Mouse (Mus musculus): ENCODE results near the gene Prkce. TPM values are rescaled to one million over a fixed set of nuclear protein-coding genes. Genes with fewer than 3 reads are reported as not detected.

The Prkce gene
- polyA plus RNA-seq, 2 experiments, result 0.32 to 0.37 TPM

- 58% methylated on average over 4 of the region's 4 CpGs for WGBS (ENCODE audit: insufficient replicate concordance)
- DNase-seq (ENCODE audit: low read depth in 3 of 3, low spot score in 3 of 3), result no peak
- no peaks in the 10 kb centered on the region for H3K9me3 ChIP-seq (ENCODE audit: control insufficient read depth, low read length)
Observed at GRCm38 (mm10) chr17:86400032-86400431, 232.4 kb downstream of the Prkce start.

DNA sequence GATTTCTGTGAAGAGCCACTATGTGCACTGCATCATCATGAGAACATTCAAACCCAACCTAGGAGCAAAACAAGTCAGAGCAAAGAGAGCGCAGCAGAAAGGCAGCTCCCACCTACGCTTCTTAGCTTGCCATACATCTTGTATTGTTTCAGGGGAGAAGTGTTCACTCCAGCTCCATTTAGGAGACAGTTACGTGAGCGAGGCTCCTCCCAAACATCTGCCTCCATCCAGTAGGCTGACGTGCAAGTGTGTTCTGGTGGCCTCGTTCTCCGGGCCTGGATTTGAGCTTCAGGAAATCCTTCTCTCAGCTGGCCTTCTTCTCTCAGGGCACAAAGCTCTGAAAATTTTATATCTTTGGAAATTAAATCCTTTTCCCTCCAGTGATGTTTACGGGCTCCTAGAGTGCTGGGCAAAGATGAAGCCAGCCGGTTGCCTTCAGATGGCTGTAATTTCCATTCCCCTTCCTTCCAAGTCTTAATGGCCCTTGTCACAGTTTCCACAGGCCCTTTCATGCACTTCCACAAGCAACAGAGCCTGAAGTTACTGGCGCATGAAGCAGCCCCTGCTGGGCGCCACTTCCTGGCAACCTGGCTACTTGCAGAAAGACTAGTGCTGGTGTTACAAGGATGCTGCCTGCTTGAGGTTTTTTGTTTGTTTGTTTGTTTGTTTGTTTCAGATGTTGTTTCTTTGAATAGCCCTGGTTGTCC lies 237.4 kb downstream of the Prkce start:
- no peaks in the 10 kb centered on the region for H3K27me3 ChIP-seq (ENCODE audit: control insufficient read depth, insufficient read depth, low read length)
- TF ChIP-seq CTCF (IDR thresholded peaks at IDR 0.05; ENCODE audit: low read depth) (no peak), EP300 (IDR thresholded peaks at IDR 0.05; ENCODE audit: low read depth) (no peak)
- ATAC-seq (ENCODE audit: insufficient read depth) (no peak), DNase-seq (ENCODE audit: low read depth in 3 of 3, low spot score in 3 of 3) (no peak)
- H3K4me3 ChIP-seq (ENCODE audit: insufficient read depth in 1 of 2, low read depth in 2 of 2, low read length in 2 of 2), result no peak overlapping the region
- H3K4me1 ChIP-seq (replicated peaks; ENCODE audit: control insufficient read depth in 2 of 2, insufficient read depth in 2 of 2, low read length in 1 of 2), result peaks cover 0 to 5% of the 10 kb centered on the region in 2 experiments; a peak in 3 of 4 replicates
- H3K27ac ChIP-seq, result no peak overlapping the region
- WGBS (ENCODE audit: insufficient replicate concordance), result 75% methylated on average over 11 of the region's 11 CpGs
- H3K4me2 ChIP-seq (ENCODE audit: low read depth), result no peak overlapping the region
- no peak overlapping the region; the same call in 1 of the 2 replicates for H3K9ac ChIP-seq (replicated peaks)
- no peaks in the 10 kb centered on the region for H3K36me3 ChIP-seq (replicated peaks; ENCODE audit: control insufficient read depth, insufficient read depth, low read depth)
- no peaks in the 10 kb centered on the region for H3K9me3 ChIP-seq (ENCODE audit: control insufficient read depth, low read length)

More at GRCm38 (mm10) chr17:86400032-86400431, 232.4 kb downstream of the Prkce start:
- Histone ChIP-seq H3K4me1 (replicated peaks; ENCODE audit: control insufficient read depth in 2 of 2, insufficient read depth in 2 of 2, low read length in 1 of 2) (no peaks in the 10 kb centered on the region; a peak in 1 of 4 replicates), H3K27ac (no peak overlapping the region), H3K36me3 (replicated peaks; ENCODE audit: control insufficient read depth, insufficient read depth, low read depth) (no peaks in the 10 kb centered on the region), H3K27me3 (ENCODE audit: control insufficient read depth, insufficient read depth, low read length) (no peaks in the 10 kb centered on the region), H3K9ac (replicated peaks) (no peak overlapping the region), H3K4me2 (ENCODE audit: low read depth) (no peak overlapping the region), H3K4me3 (ENCODE audit: insufficient read depth in 1 of 2, low read depth in 2 of 2, low read length in 2 of 2) (no peak overlapping the region)
- no peak for ATAC-seq (ENCODE audit: insufficient read depth)
- TF ChIP-seq EP300 (IDR thresholded peaks at IDR 0.05; ENCODE audit: low read depth) (no peak), CTCF (IDR thresholded peaks at IDR 0.05; ENCODE audit: low read depth) (no peak)

- DNase-seq (ENCODE audit: low read depth in 3 of 3, low spot score in 3 of 3), result peak; percentile 14 to 32 (median 16)
- H3K4me2 ChIP-seq (ENCODE audit: low read depth), result no peak overlapping the region
- peak; percentile 62; the same call in 1 of the 2 replicates for ATAC-seq (ENCODE audit: insufficient read depth)
Observed at GRCm38 (mm10) chr17:86405644-86406043, 238.1 kb downstream of the Prkce start.

GRCm38 (mm10) chr17:86407921-86408613 lies 240.5 kb downstream of the Prkce start:
- Histone ChIP-seq H3K4me3 (ENCODE audit: insufficient read depth in 1 of 2, low read depth in 2 of 2, low read length in 2 of 2) (no peak overlapping the region), H3K4me1 (replicated peaks; ENCODE audit: control insufficient read depth in 2 of 2, insufficient read depth in 2 of 2, low read length in 1 of 2) (peaks cover 0 to 5% of the 10 kb centered on the region in 2 experiments; a peak in 3 of 4 replicates), H3K9me3 (ENCODE audit: control insufficient read depth, low read length) (no peaks in the 10 kb centered on the region), H3K9ac (replicated peaks) (no peak overlapping the region), H3K4me2 (ENCODE audit: low read depth) (no peak overlapping the region), H3K27me3 (ENCODE audit: control insufficient read depth, insufficient read depth, low read length) (no peaks in the 10 kb centered on the region), H3K36me3 (replicated peaks; ENCODE audit: control insufficient read depth, insufficient read depth, low read depth) (no peaks in the 10 kb centered on the region), H3K27ac (no peak overlapping the region)
- no peak for DNase-seq (ENCODE audit: low read depth in 3 of 3, low spot score in 3 of 3)
- TF ChIP-seq EP300 (IDR thresholded peaks at IDR 0.05; ENCODE audit: low read depth) (no peak), CTCF (IDR thresholded peaks at IDR 0.05; ENCODE audit: low read depth) (no peak)
- WGBS (ENCODE audit: insufficient replicate concordance), result 61% methylated on average over 8 of the region's 8 CpGs
- no peak for ATAC-seq (ENCODE audit: insufficient read depth)

More at GRCm38 (mm10) chr17:86405644-86406043, 238.1 kb downstream of the Prkce start:
- no peaks in the 10 kb centered on the region for H3K9me3 ChIP-seq (ENCODE audit: control insufficient read depth, low read length)
- no peak overlapping the region for H3K27ac ChIP-seq
- no peak for TF ChIP-seq CTCF (IDR thresholded peaks at IDR 0.05; ENCODE audit: low read depth)
- H3K4me3 ChIP-seq (ENCODE audit: insufficient read depth in 1 of 2, low read depth in 2 of 2, low read length in 2 of 2), result no peak overlapping the region
- H3K27me3 ChIP-seq (ENCODE audit: control insufficient read depth, insufficient read depth, low read length), result no peaks in the 10 kb centered on the region
- H3K9ac ChIP-seq (replicated peaks), result no peak overlapping the region
- no peaks in the 10 kb centered on the region for H3K36me3 ChIP-seq (replicated peaks; ENCODE audit: control insufficient read depth, insufficient read depth, low read depth)
- WGBS (ENCODE audit: insufficient replicate concordance), result 10% methylated on average over 8 of the region's 8 CpGs
- peaks cover 0 to 5% of the 10 kb centered on the region in 2 experiments; a peak in 3 of 4 replicates for H3K4me1 ChIP-seq (replicated peaks; ENCODE audit: control insufficient read depth in 2 of 2, insufficient read depth in 2 of 2, low read length in 1 of 2)

DNA sequence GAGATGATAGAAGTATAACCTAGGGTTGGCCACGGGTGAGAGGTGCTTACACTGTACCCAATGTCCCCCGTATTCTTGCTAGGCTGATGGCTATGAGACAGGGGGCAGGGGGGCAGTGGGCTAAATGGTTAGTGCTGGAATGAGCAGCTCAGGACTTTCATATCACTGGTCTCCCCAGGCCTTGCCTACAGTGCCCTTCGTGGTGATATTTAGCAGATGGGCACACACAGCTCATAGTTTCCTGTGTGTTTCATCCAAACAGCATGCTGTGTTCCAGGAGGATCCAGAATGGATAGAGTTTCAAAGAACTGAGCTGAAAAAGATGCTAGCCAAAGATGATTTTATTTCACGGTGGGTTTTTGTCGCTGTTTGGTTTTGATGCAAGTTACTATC lies 241.0 kb downstream of the Prkce start:
- ATAC-seq (ENCODE audit: insufficient read depth), result no peak
- H3K4me1 ChIP-seq (replicated peaks; ENCODE audit: control insufficient read depth in 2 of 2, insufficient read depth in 2 of 2, low read length in 1 of 2), result peaks cover 0 to 5% of the 10 kb centered on the region in 2 experiments; a peak in 3 of 4 replicates
- H3K27ac ChIP-seq, result no peak overlapping the region
- no peak for DNase-seq (ENCODE audit: low read depth in 3 of 3, low spot score in 3 of 3)
- TF ChIP-seq EP300 (IDR thresholded peaks at IDR 0.05; ENCODE audit: low read depth) (no peak), CTCF (IDR thresholded peaks at IDR 0.05; ENCODE audit: low read depth) (no peak)
- no peak overlapping the region for H3K4me3 ChIP-seq (ENCODE audit: insufficient read depth in 1 of 2, low read depth in 2 of 2, low read length in 2 of 2)
- no peaks in the 10 kb centered on the region for H3K9me3 ChIP-seq (ENCODE audit: control insufficient read depth, low read length)
- no peak overlapping the region for H3K9ac ChIP-seq (replicated peaks)
- 61% methylated on average over 5 of the region's 5 CpGs for WGBS (ENCODE audit: insufficient replicate concordance)
- no peaks in the 10 kb centered on the region for H3K27me3 ChIP-seq (ENCODE audit: control insufficient read depth, insufficient read depth, low read length)
- H3K4me2 ChIP-seq (ENCODE audit: low read depth), result no peak overlapping the region
- H3K36me3 ChIP-seq (replicated peaks; ENCODE audit: control insufficient read depth, insufficient read depth, low read depth), result no peaks in the 10 kb centered on the region
